Mouse (Mus musculus): ENCODE measurements at regions not wholly inside any gene's neighbourhood (a gene's known extent, or its start where the extent isn't known, plus 50 kb on each side); places are given as distances from the start of the nearest gene placed in this dataset.

DNA sequence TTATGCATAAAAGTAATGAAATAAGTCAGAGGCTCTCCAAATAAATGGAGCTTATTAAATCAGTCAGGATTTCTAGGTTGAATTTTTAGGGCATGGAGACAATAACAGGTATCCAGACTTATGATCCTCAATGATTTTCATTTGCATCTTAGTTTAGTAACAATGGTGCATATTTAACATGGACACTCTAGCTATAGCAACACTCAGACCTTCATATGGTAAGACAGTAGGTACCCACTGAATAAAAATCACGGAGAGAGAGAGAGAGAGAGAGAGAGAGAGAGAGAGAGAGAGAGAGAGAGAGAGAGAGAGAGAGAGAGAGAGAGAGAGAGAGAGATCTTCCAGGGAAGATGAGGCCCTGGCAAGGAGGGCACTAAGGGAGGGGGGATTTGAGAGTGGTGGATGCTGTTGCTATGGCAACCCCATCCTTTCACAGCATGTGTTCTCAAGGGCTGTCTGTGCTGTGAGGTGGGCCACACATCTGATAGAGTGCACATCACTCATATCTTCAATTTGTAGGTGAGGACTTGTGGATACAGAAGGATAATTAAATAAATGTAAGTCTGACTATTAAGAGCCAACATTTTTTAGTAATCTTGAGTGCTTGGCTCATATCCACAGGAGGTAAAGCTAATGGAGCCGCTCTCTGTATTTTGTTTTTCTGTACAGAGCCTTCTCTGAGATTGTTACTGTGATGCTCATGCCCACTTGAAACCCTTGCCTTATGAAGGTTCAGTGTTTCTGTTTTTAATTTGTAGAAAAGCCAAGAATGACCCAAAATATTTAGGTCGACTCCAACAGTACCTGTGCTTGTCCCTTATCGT is 227.7 kb downstream of the Otor start:
- DNase-seq (ENCODE audit: low read depth): no peak

DNA sequence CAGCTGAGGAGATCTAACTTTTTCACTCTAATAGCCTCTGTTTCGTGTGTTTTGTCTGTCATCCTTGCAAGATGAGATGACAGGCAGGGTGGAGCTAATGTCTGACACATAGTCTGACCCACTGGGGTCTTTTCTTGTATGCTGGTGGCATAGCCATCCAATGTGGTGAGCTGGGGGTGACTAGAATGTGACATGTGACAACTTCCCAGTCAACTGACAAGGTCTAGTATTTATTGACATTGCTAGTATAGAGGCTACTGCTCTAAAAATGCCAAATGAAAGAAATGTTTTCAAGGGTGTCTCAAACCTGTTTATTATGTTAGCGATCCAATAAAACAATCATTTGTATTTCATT is 228.3 kb downstream of the Otor start:
- no peak for DNase-seq (ENCODE audit: low read depth)

DNA sequence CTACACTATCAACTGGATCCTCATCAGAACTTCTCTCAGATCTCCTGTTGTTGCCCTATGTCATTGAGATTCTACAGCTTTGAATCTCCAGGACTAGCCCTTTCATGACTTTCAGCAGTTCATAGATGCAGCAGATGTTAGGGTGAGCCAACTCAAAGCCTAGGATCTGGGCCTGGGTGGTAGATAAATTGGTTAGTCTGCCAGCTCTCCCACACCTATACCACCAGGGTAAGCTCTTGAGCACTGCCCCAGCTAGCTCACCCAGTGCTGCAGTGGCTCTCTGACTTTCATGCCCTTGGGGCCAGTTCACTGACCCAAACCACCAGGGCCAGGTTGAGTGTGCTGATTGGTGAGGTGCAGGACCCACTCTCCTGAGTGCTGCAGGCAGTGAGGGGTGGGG is 220.5 kb upstream of the Pcsk2 start:
- DNase-seq (ENCODE audit: low read depth): no peak

DNA sequence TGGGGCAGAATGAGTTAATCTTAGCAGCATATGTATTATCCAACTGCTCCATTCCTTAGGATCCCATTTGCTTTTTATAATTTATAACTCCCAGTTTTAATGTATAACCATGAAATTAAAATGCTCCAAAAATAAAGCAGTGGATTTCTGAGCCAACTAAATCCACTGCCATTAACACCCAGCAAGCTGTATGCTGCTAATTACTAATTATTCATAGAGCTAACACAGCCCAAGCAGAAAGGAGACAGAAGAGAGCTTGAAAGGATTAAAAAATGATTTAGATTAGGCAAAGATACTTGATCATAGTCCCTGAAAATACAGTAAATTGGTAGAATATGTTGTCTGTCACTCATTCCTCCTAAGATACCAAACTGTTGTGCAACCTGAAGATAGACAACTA is 213.9 kb upstream of the Pcsk2 start:
- no peak for DNase-seq (ENCODE audit: low read depth)

DNA sequence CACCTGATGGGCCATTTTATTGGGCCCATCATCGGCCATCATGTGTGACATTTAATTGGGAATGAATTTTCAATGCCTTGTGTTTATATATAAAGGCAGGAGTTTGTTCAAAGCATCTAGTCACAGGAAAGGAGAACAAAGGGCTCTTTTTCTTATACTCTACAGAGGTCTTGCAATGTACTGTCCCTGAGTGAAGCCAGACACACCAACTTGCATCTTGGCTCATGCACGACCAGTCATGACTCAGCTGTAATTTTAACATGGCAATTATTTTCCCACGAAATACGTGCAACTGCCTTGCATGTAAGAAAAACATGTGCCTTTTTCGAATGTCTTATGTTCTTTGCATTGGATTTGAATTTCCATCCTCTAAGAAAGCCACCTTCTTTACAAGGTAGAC is 205.6 kb upstream of the Pcsk2 start:
- DNase-seq (ENCODE audit: low read depth): no peak

DNA sequence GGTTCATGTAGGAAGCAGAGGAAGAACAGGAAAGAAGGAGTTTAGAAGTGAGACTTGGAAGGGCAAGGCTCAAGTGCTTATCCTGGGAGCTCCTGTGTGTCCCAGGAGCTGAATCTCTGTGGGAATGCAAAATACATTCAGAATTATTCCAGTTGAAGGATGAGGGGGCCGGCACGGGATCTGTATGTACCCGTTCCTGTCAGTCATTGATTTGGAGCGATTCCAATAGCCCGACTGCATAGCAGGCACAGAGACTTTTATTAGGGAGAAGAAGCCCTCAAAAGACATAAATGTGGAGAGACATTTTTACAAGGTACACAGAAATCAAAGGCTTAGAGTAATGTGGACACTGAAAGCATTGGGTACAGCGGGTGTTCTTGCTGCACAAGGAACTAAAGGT is 181.8 kb upstream of the Pcsk2 start:
- DNase-seq (ENCODE audit: low read depth): no peak

DNA sequence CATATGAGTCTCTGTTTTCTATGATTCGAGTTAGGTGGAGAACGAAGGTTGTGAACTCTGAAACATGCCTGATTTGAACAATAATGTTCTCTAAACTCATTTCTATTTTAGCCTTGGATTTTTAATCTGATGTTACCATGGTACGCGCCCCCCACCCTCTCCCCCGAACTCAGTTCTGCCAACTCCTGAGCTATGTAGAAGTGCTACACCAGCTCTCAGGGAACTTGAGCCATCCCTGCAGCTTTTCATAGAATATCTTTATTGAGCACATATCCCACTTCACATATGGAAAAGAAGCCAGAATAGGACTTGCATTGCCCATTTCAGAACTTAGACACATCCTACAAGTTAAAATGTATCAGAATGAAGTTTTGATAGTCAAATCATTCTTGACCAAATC is 180.0 kb upstream of the Pcsk2 start:
- no peak for DNase-seq (ENCODE audit: low read depth)
